Mouse (Mus musculus) neural tube, embryonic 13.5 days (tissue): ENCODE results near the gene Tmco3. TPM values are rescaled to one million over a fixed set of nuclear protein-coding genes. Genes with fewer than 3 reads are reported as not detected.
"Not testable (repeated sequence)": the region's sequence is repeated elsewhere in the genome, so short reads cannot be mapped to it uniquely, and the experiment has no call there.

Experiments
- ATAC-seq: fragments of 200-750 bp; cut with Nextera tagmentation; 2 replicates; pipeline ENCODE4 v1.8.0; 2017; ENCODE audit warnings: low read depth, mild to moderate bottlenecking, moderate TSS enrichment, moderate library complexity
- H3K27ac ChIP-seq: fragments of 300-500 bp; sonication (generic); replicated peaks from 2 replicates; pipeline ENCODE4 v1.5.1; 2015; ENCODE audit warnings: moderate library complexity, mild to moderate bottlenecking, inconsistent platforms
- H3K27me3 ChIP-seq: fragments of 300-500 bp; sonication (generic); 2 replicates; pipeline ENCODE4 v1.6.1; 2015; ENCODE audit warnings: mild to moderate bottlenecking, inconsistent platforms
- H3K36me3 ChIP-seq: fragments of 300-500 bp; sonication (generic); 2 replicates; pipeline ENCODE4 v1.6.1; 2015; ENCODE audit warnings: mild to moderate bottlenecking, inconsistent platforms
- H3K4me1 ChIP-seq: fragments of 300-500 bp; sonication (generic); replicated peaks from 2 replicates; pipeline ENCODE4 v1.6.1; 2015; ENCODE audit warnings: inconsistent platforms
- H3K4me2 ChIP-seq: fragments of 300-500 bp; sonication (generic); 2 replicates; pipeline ENCODE4 v1.6.1; 2015; ENCODE audit warnings: inconsistent platforms, mild to moderate bottlenecking, moderate library complexity
- H3K4me3 ChIP-seq: fragments of 300-500 bp; sonication (generic); 2 replicates; pipeline ENCODE4 v1.5.1; 2015; ENCODE audit warnings: mild to moderate bottlenecking, inconsistent platforms
- H3K9ac ChIP-seq: fragments of 300-500 bp; sonication (generic); 2 replicates; pipeline ENCODE4 v1.6.1; 2015; ENCODE audit warnings: moderate library complexity, mild to moderate bottlenecking, inconsistent platforms
- H3K9me3 ChIP-seq: fragments of 300-500 bp; sonication (generic); 2 replicates; pipeline ENCODE4 v1.6.1; 2016; ENCODE audit warnings: inconsistent platforms
- WGBS: fragments of 180-500 bp; shearing (Covaris S2); methylation state at CpG from one replicate; pipeline ENCODE4 v1.1.7; 2015; 5-methylcytosine and 5-hydroxymethylcytosine counted together
- polyA plus RNA-seq: library from polyadenylated mRNA; unstranded; fragments of >200 nt; fragmentation: Nextera tagmentation; extraction: Ambion mirVana; gene quantifications from 2 replicates; pipeline ENCODE4 v1.2.1, GENCODE M21; 2015

The Tmco3 gene
- polyA plus RNA-seq, 1 experiment from 2014 or later = 49.2 TPM

GRCm38 (mm10) chr8:13314922-13315321, 26.9 kb downstream of the Tmco3 start:
- no peaks in the 10 kb centered on the region for H3K27me3 ChIP-seq
- H3K9me3 ChIP-seq = no peaks in the 10 kb centered on the region
- no peak overlapping the region for H3K4me3 ChIP-seq
- 86% methylated on average over 3 of the region's 3 CpGs for WGBS
- H3K4me1 ChIP-seq = no peaks in the 10 kb centered on the region
- H3K27ac ChIP-seq = no peak overlapping the region
- no peak for ATAC-seq
- no peak overlapping the region for H3K4me2 ChIP-seq
- H3K36me3 ChIP-seq = peaks cover 82% of the 10 kb centered on the region
- no peak overlapping the region for H3K9ac ChIP-seq

- Histone ChIP-seq H3K9ac (no peak overlapping the region), H3K4me1 (no peaks in the 10 kb centered on the region), H3K27ac (no peak overlapping the region), H3K4me2 (no peak overlapping the region), H3K27me3 (no peaks in the 10 kb centered on the region), H3K9me3 (no peaks in the 10 kb centered on the region), H3K4me3 (no peak overlapping the region), H3K36me3 (peaks cover 77% of the 10 kb centered on the region)
- ATAC-seq = no peak
- 91% methylated on average over 10 of the region's 10 CpGs for WGBS
These were observed 28.7 kb downstream of the Tmco3 start for GRCm38 (mm10) chr8:13316671-13317070.

- 32% methylated on average over 5 of the region's 5 CpGs for WGBS
- Histone ChIP-seq H3K36me3 (peaks cover 12% of the 10 kb centered on the region), H3K27ac (no peak overlapping the region)
These were observed 38.6 kb downstream of the Tmco3 start for GRCm38 (mm10) chr8:13326598-13326997.

GRCm38 (mm10) chr8:13334671-13335070, 46.7 kb downstream of the Tmco3 start:
- H3K9ac ChIP-seq = no peak overlapping the region
- H3K36me3 ChIP-seq = no peaks in the 10 kb centered on the region
- H3K4me2 ChIP-seq = no peak overlapping the region
- H3K4me3 ChIP-seq = no peak overlapping the region
- ATAC-seq = no peak
- no peaks in the 10 kb centered on the region for H3K27me3 ChIP-seq
- WGBS = 29% methylated on average over 1 of the region's 1 CpGs
- H3K27ac ChIP-seq = no peak overlapping the region
- no peaks in the 10 kb centered on the region for H3K9me3 ChIP-seq
- H3K4me1 ChIP-seq = peaks cover 8% of the 10 kb centered on the region

More at GRCm38 (mm10) chr8:13326598-13326997, 38.6 kb downstream of the Tmco3 start:
- peaks cover 8% of the 10 kb centered on the region for H3K4me1 ChIP-seq
- no peak for ATAC-seq
- H3K27me3 ChIP-seq = no peaks in the 10 kb centered on the region
- H3K9ac ChIP-seq = no peak overlapping the region
- H3K9me3 ChIP-seq = no peaks in the 10 kb centered on the region
- no peak overlapping the region for H3K4me3 ChIP-seq
- H3K4me2 ChIP-seq = no peak overlapping the region

- not testable (repeated sequence) for ATAC-seq, H3K27ac ChIP-seq, H3K9ac ChIP-seq, H3K4me3 ChIP-seq, H3K9me3 ChIP-seq, H3K4me2 ChIP-seq, H3K27me3 ChIP-seq
- Histone ChIP-seq H3K36me3 (peaks cover 21% of the 10 kb centered on the region), H3K4me1 (peaks cover 28% of the 10 kb centered on the region)
- WGBS = 93% methylated on average over 6 of the region's 6 CpGs
These were observed 49.3 kb downstream of the Tmco3 start for GRCm38 (mm10) chr8:13337245-13337644.

- Histone ChIP-seq H3K4me1 (peaks cover 28% of the 10 kb centered on the region), H3K4me3 (peak overlapping the region; percentile 87; the same call in 1 of the 2 replicates), H3K27me3 (no peaks in the 10 kb centered on the region), H3K27ac (no peak overlapping the region; the same call in 1 of the 2 replicates), H3K4me2 (peak overlapping the region; percentile 91), H3K9ac (peak overlapping the region; percentile 96; the same call in 1 of the 2 replicates), H3K36me3 (peaks cover 25% of the 10 kb centered on the region), H3K9me3 (no peaks in the 10 kb centered on the region)
- peak; percentile 1; the same call in 1 of the 2 replicates for ATAC-seq
- WGBS = 77% methylated on average over 3 of the region's 3 CpGs
These were observed 49.7 kb downstream of the Tmco3 start for GRCm38 (mm10) chr8:13337678-13338077.

- peak within 1 kb of the TSS; percentile 87 for H3K4me3 ChIP-seq
- peaks cover 32% of the 10 kb centered on the region for H3K36me3 ChIP-seq
- WGBS = under 1% methylated on average over 56 of the region's 72 CpGs
- H3K27me3 ChIP-seq = no peaks in the 10 kb centered on the region
- H3K9me3 ChIP-seq = no peaks in the 10 kb centered on the region
- ATAC-seq = peak; percentile 95
- peak within 1 kb of the TSS; percentile 96 for H3K9ac ChIP-seq
- H3K4me1 ChIP-seq = peaks cover 28% of the 10 kb centered on the region
- H3K27ac ChIP-seq = peak within 1 kb of the TSS; percentile 76
- H3K4me2 ChIP-seq = peak within 1 kb of the TSS; percentile 91
These were observed 50.4 kb downstream of the Tmco3 start, which contains the start of gene Tfdp1 for GRCm38 (mm10) chr8:13338255-13338860. TSS of gene Tfdp1 (plus strand) at chr8:13338751.

GRCm38 (mm10) chr8:13338901-13339645, 51.1 kb downstream of the Tmco3 start:
- H3K4me2 ChIP-seq = peak overlapping the region; percentile 91
- peak overlapping the region; percentile 87 for H3K4me3 ChIP-seq
- H3K9me3 ChIP-seq = no peaks in the 10 kb centered on the region
- peaks cover 28% of the 10 kb centered on the region for H3K4me1 ChIP-seq
- under 1% methylated on average over 61 of the region's 70 CpGs for WGBS
- H3K9ac ChIP-seq = peak overlapping the region; percentile 96
- H3K27me3 ChIP-seq = no peaks in the 10 kb centered on the region
- H3K27ac ChIP-seq = peak overlapping the region; percentile 76
- peaks cover 39% of the 10 kb centered on the region for H3K36me3 ChIP-seq
- ATAC-seq = peak; percentile 60

- H3K9ac ChIP-seq = peak overlapping the region; percentile 96
- no peak for ATAC-seq
- 3% methylated on average over 11 of the region's 11 CpGs for WGBS
- peaks cover 28% of the 10 kb centered on the region for H3K4me1 ChIP-seq
- H3K9me3 ChIP-seq = no peaks in the 10 kb centered on the region
- H3K4me2 ChIP-seq = peak overlapping the region; percentile 91
- H3K27me3 ChIP-seq = no peaks in the 10 kb centered on the region
- H3K27ac ChIP-seq = peak overlapping the region; percentile 76; the same call in 1 of the 2 replicates
- H3K4me3 ChIP-seq = peak overlapping the region; percentile 87
- H3K36me3 ChIP-seq = peaks cover 44% of the 10 kb centered on the region
These were observed 51.6 kb downstream of the Tmco3 start for GRCm38 (mm10) chr8:13339646-13339990.

- H3K4me2 ChIP-seq = peak overlapping the region; percentile 91
- no peaks in the 10 kb centered on the region for H3K9me3 ChIP-seq
- peak overlapping the region; percentile 87; the same call in 1 of the 2 replicates for H3K4me3 ChIP-seq
- no peaks in the 10 kb centered on the region for H3K27me3 ChIP-seq
- H3K27ac ChIP-seq = no peak overlapping the region
- peaks cover 55% of the 10 kb centered on the region for H3K36me3 ChIP-seq
- H3K9ac ChIP-seq = peak overlapping the region; percentile 31; the same call in 1 of the 2 replicates
- no peak for ATAC-seq
- peaks cover 28% of the 10 kb centered on the region for H3K4me1 ChIP-seq
- 85% methylated on average over 8 of the region's 8 CpGs for WGBS
These were observed 52.7 kb downstream of the Tmco3 start for GRCm38 (mm10) chr8:13340650-13341049.

- Histone ChIP-seq H3K4me3 (no peak overlapping the region), H3K4me2 (no peak overlapping the region), H3K27me3 (no peaks in the 10 kb centered on the region), H3K4me1 (peaks cover 28% of the 10 kb centered on the region), H3K9me3 (no peaks in the 10 kb centered on the region), H3K27ac (no peak overlapping the region), H3K9ac (no peak overlapping the region), H3K36me3 (peaks cover 72% of the 10 kb centered on the region)
- ATAC-seq = no peak
- WGBS = 90% methylated on average over 2 of the region's 2 CpGs
These were observed 54.4 kb downstream of the Tmco3 start for GRCm38 (mm10) chr8:13342340-13342739.

- no peak for ATAC-seq
- H3K9me3 ChIP-seq = no peaks in the 10 kb centered on the region
- H3K4me3 ChIP-seq = no peak overlapping the region
- peaks cover 26% of the 10 kb centered on the region for H3K4me1 ChIP-seq
- H3K36me3 ChIP-seq = peaks cover 80% of the 10 kb centered on the region
- H3K9ac ChIP-seq = no peak overlapping the region
- no peak overlapping the region for H3K4me2 ChIP-seq
- no peaks in the 10 kb centered on the region for H3K27me3 ChIP-seq
- no peak overlapping the region for H3K27ac ChIP-seq
- WGBS = 95% methylated on average over 4 of the region's 4 CpGs
These were observed 55.1 kb downstream of the Tmco3 start for GRCm38 (mm10) chr8:13343134-13343533.
